Mouse (Mus musculus) A20 (cell line): ENCODE results near the gene Gm20683.
A peak's percentile ranks its signal among the peaks of the same experiment; 100 is the strongest.

Source experiments
- DNase-seq: peaks from one replicate; pipeline ENCODE4 v3.0.0-alpha.2; 2011; ENCODE audit warnings: low read depth, low spot score

Gm20683 gene

DNA sequence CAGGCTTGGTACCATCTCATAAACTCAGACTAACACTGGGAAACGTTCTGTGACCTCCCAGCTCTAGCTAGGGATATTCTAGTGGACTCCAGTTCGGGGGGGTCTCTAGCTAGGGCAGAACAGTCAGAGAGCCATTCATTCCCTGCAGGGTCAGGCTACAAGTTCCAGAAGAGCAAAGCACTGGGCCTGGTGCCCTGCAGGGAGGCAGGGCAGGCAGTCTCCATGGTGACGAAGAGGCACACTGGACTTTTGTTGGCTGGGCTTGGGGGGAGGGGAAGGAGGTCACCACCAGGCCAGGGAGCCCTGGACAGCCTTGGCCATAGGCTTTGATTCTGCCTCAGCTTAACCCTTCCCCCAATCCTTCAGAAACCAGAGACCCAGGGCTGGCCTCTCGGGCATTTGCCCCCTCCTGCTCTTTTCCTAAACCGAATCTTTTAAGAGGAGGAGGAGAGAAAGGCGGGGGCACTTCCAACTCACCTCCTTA is 45.9 kb downstream of the Gm20683 start, which contains the start of gene AC134908.4:
TSS of gene AC134908.4 (minus strand) at position 51 of the 484 bp plus-strand sequence.
- no peak for DNase-seq

DNA sequence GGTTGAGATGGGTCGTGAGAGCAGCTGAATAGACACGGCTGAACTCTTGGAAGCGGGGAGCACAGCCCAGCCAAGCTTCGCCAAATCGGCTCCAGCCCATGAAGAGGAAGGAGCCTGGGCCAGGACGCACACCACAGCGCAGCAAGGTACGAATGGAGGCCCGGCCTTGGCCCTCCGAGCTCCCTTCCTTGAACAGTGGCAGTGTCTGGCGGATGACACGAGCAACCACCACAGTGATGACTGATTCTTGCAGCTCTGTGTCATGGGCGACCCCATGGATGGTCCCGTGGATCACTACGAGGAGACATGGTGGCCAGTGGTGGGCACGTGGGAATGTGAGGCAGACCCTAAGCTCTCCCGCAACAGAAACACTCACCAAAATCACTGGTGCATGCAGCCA is 46.6 kb downstream of the Gm20683 start:
- no peak for DNase-seq

DNA sequence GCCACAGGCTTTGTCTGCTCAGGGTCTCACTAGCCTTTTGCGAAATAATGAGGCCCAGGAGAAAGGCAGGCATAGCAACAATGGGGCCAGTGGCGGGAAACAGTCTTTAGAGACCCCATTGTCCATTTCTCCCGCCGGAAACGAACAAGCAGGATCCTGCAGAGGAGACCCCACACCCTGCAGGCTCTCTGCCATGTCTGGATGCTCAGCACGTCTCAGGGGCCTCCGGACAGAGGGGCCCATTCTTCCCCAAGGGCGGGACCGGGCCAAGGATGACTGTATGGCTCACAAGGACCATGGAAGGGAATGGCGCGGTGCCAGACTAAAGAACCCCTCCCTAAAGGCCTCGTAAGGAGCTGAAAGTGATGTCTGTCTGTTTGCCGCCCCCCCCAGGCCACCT is 47.4 kb downstream of the Gm20683 start:
- DNase-seq: no peak

DNA sequence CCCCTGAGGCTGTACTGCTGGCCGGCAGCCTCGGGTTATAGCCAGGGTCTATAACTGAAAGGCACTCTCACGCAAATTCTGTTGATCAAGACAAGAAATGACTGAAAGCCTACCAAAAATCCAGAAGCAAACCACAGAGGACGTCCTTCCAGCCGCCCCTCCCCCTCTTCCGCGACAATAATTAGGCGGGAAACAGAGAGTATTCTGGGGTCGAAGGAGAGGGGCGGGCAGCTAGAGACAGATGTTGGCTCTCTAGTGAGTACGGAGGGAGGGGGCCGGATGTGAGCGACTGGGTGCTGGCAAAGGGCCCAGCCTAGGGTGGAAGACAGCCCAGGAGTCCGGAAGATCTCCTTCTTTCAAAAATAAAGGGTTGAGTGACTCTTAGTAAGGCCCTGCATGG is 48.9 kb downstream of the Gm20683 start, which contains the start of gene Fam173a:
TSS of gene Fam173a (minus strand) at position 287 of the 400 bp plus-strand sequence.
- DNase-seq: peak; percentile 88

DNA sequence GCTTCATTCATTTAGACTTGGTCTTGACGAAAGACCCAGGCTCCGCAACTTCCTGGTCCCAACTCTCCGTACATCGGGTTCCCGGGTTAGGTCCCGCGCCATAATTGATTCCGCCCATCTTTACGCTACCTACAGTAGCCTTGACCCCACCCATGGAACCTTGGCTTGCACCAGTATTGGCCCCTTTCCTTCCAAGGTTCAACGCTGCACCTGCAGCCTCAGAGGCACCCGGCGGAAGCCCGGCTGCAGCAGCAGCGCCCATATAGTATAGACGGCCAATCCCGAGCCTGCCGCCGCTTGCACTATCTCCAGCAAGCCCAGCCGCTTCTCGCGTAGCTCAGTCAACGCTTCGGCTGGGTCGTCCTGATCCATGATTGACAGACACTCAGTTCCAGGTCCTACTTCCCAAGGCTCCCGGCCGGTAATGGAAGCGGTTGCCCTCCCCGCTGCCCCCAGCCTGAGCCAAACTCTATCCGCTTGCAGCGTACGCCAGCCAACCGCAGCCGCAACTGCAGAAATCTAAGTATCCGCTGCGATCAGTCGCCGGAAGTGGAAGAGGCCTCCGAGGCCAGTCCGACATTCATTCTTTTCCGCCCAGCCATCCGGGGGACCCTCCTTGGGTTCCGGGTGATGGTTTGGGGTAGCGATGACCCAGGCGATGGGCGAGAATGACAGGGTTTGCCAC is 49.6 kb downstream of the Gm20683 start:
- peak; percentile 94 for DNase-seq

DNA sequence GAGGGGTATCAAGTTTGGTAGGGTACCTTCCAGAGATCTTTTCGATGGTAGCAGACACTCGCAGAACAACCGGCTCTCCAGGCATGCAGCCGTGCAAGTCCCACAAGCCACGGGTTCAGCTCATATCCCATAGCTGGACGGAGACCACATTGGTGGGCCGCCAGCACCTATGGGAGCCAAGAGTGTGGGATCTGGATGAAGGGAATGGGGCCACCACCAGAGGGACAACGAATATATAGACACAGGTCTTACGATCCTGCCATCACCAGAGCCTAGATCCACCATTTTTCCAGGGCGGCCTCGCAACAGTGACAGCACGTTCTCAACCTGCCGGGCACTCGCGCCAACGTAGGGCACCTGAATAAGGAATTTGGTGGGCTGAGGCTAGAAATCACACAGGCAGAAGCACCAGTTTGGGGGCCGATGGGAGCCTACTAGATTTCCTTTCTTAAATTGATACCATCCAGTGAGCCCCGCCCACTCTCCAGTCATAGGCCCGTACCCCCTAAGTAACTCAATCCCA is 50.2 kb downstream of the Gm20683 start:
- DNase-seq: no peak

DNA sequence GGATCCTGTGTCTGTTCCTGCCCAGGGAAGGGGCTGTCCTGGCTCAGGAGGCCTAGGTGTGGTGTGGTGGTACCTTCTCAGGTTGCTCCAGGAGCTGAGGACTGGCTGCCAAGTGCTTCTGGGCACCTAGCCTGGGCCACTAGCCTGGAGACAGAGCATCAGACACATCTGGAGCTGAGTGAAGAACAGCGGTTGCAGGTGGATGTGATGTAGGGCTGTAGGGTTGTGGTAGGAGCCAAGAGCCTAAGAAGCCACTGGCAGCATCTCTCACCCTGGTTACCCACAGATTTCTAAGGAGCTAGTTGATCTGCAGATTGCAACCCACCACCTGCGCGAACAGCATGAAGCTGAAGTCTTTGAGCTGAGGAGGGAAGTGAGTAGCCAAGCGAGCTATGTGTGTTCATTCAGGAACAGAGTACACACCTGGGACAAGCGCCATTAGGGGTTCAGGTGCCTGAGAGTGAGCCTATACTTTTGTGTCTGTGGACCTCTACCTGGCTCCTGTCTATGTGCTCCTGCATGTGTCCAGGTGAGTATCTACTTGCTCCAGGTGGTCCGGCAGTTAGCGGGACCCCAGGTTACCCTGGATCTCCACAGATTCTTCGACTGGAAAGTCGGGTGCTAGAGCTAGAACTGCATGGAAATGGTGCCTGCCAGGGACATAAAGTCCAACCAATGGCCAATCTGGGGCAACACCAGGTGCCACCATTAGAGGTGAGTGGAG is 54.6 kb downstream of the Gm20683 start:
- DNase-seq: no peak

DNA sequence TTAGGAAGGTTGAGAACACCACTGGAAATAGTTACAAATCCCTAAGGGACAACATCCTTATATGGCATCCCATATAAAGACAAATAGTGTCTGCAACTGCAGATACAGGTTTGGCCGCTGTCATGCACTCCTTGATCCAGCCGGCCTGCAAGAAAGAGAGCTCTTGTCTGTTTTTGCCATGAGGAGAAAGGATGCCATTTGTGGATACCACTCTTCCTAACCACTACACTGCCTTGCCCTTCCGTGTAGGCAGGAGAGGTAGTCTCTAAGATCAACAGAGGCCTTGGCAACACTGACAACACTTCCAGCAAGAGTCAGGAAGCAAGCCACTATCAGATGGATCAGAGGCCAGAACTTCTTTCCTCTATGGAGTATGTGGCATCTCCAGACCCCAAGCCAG is 55.3 kb downstream of the Gm20683 start, which contains the start of gene Ccdc78:
TSS of gene Ccdc78 (plus strand) at position 301 of the 400 bp plus-strand sequence.
- DNase-seq: no peak

DNA sequence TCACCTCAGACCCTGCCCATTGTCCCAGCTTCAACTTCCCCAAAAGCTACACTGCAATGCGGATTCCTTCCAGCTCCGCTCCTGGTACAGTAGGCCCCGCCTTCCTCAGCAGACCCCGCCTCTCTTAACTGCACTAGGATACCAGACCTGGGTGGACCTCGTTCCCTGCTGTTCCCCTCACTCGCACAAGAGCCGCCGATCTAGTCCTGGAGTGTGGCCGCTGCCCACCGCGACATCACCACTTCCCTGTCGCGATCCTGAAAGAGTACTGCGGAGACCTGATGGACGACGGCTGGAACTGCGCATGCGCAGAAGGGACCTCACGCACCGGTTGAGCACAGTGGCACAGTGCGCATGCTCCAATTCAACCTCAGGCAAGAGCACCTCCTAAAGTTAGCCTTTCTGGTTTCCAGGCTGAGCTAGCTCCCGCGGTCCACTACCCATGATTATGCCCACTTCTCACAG is 56.2 kb downstream of the Gm20683 start, which contains the start of gene Haghl:
TSS of gene Haghl (minus strand) at position 393 of the 465 bp plus-strand sequence.
- DNase-seq: peak; percentile 98
